Mouse (Mus musculus): ENCODE results near the gene Epb41l2.

Epb41l2 gene

DNA sequence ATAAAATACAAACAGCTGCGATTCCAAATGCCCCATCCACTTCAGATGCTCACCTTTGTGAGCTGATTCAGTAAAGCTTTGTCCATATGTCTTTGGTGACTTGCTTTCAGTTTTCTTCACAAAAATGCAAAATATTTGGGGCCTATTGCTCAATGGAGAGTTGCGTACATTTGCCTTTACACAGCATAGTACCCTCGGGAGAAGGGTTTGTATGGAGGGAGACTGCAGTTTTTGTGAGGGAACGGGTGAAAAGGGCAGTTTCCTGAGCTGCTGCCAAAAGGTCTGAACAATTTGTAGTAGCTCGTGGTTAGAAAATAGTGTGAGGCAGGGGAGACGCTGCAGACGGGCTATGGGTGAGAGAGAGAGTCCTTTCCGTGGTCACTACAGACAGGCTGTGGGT lies 40.5 kb downstream of the Epb41l2 start:
- no peak for DNase-seq (ENCODE audit: low spot score in 2 of 2)

DNA sequence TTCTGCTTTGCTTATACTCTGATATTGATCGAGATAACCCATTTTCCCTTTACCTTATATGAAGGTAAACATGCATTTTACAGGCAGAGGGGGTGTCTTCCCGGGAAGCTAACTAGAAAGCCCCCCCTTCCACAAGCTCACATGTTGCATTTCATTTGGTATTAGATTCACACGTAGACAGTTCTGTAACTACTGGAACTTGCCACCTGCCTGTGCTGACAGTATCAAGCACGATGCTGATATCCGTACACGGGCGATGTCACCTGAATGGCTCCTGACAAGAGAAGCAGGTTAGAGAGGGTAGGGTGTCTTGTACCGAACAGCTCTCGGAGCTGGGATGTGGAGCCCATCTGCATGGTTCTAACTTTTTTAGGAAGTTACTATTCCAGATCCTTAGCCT lies 41.0 kb downstream of the Epb41l2 start:
- no peak for DNase-seq (ENCODE audit: low spot score in 2 of 2)

DNA sequence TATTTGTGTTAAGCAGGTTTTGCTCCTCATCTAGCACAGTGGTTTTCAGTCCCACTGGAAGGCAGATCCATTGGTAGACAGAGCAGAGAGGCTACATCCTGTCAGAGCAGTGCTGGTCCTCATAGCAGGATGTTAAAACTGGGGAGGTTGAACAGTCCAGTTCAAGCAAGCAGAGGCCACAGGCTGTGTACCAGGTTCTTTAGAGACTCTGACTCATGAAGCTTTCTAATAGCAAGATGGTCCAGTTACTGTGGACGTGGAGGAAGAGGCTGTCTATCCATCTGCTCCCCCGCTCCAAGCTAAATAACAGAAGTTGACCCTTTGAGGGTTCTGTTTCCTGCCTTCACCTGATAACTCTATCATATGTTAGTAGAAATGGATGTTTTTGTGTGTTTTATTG lies 41.8 kb downstream of the Epb41l2 start:
- no peak for DNase-seq (ENCODE audit: low spot score in 2 of 2)

- no peak for DNase-seq (ENCODE audit: low spot score in 2 of 2)
These were observed 43.3 kb downstream of the Epb41l2 start for GRCm38 (mm10) chr10:25402886-25403285.

DNA sequence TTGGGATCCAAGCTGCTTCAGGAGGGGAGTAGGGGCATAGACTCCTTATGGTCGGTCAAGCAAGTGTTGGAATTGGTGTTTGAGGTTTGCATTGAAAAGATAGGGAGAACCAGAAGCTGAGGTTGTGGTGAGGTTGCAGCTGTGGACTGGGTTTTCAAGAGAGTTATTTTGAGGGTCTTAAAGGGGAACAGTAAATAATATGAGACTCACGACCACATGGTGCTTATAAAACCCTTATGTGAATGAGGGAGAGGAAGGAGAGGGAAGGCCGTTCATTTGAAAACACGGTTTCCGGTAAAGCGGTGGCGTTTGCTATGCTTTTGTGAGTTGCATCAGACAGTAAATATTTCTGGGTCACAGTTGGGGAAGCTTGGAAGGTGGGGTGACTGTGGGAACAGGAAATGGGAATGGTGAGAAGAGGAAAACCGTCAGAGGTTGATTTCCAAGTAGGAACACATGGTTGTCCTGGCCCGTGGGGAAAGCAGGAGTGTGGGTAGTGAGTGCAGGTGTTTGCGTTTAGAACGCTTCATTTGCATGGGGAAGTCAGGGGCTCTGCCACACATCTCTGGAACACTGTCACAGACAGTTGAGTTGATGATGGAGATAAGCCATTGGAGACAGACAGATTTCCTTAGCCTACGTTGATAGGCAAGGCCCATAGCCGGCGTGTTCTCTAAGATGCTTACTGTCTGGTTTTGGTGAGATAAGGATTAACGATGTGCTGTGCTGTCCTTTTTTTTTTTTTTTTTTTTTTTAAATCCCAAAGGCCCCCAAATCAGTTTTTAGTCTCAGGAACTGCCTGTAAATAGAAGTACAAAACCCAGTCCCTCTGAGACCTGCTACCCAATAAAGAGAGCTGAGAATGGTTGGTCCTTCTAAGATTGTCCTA lies 44.5 kb downstream of the Epb41l2 start:
- no peak for DNase-seq (ENCODE audit: low spot score in 2 of 2)

GRCm38 (mm10) chr10:25404702-25405098 lies 45.1 kb downstream of the Epb41l2 start:
- no peak for DNase-seq (ENCODE audit: low spot score in 2 of 2)

DNA sequence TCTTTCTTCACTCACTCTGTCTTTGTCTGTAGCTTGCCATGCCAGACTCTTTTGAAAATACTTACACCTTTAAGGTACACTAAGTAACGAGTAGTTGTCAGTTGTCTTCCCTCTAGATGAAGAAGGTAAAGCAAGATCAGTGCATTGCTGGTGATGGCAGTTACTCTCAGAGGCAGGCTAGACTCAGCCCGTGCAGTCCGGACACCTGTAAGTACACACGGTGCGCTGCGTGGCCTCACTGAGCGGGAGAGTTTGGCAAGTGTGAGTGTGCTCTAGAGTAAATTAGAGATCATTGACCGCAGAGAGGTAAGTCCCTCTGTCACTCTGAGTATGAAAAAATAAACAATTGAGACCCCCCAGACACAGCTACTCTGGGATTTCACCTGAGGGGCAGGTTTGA lies 46.0 kb downstream of the Epb41l2 start:
- no peak for DNase-seq (ENCODE audit: low spot score in 2 of 2)

DNA sequence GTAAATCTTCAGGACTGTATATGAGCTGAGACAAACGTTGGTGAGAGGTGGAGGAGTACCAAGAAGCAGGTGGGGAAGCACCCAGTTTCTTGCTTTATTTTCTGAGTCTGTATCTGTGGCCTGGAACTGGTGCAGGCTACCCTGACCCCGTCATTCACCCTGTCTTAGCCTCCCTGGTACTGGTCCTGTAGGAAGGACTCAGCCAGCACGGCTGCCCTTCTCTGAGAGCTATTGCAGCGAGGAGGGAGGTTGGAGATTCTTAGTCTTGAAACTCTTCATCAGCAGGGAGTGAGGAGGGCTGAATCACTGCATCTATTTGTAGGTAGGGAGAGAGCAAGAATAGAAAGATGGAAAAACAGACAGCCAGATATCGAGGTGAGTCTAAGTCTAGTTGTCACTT lies 47.1 kb downstream of the Epb41l2 start:
- DNase-seq (ENCODE audit: low spot score in 2 of 2), result no peak

DNA sequence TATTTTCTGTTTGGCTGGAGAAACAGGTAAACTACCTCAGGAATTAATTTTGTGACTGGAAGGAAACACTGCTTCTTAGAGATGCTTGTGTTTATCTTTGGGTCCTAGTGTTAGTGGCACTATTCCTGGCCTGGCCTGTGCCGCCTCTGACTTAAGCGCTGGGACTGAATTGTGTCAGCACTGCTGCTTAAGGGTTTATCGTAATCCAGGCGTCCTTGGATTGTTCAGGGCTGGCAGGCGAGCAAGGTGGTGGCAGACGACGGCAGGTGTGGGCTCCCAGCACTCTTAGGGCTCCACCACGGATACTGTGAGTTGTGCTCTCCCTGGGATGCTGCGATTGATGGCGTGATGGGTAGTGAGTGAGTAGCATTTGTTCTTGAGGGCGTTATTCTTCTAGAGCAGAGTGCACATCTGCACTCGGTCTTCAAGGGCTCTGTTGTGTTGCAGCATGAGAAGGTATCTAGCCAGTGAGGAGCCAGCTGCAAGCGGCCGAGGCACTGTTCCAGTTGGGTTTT lies 48.6 kb downstream of the Epb41l2 start:
- no peak for DNase-seq (ENCODE audit: low spot score in 2 of 2)

- no peak for DNase-seq (ENCODE audit: low spot score in 2 of 2)
These were observed 52.3 kb downstream of the Epb41l2 start for GRCm38 (mm10) chr10:25411836-25412373.

DNA sequence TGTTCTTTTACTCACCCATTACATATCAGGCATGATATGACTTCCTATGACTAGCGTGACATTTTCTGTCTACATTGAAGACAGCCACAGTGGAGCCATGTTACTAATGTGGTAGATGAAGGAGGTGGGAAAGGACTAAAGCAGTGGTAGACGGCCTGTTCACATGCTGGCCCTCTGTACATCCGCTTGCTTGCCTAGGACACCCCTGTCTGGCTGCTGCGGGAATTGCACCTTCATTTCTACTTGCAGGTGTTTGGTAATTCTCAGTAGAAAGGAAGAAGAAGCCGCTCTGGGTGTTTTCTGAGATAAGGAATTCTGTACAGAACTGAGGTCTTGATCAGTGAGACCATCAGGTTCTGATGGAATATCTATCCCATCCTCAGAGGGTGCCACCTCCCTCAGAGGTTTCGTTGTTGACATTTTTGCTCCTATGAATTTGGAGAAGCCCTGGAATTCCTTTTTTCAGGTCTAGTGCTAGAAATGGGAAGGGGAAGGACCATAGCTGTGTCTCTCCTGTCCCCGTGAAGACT lies 55.7 kb downstream of the Epb41l2 start:
- DNase-seq (ENCODE audit: low spot score in 2 of 2), result no peak

DNA sequence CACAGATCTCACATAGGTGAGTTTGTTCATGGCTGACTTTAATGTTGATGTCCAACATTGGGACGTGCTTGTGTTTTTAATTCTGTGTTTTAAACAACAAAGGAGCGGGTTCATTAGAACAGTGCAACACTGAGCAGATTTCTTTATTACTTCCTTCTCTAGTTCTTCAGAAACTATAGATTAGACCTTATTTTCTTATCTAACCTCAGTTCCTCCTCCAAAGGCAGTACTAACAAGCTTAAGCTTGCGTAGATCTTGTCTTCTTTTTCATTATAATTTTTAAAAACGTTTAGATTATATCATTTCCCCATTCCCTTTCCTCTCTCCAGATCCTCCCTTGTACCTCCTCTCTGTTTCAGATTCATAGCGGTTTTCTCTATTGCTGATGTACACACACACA lies 57.1 kb downstream of the Epb41l2 start:
- no peak for DNase-seq (ENCODE audit: low spot score in 2 of 2)

DNA sequence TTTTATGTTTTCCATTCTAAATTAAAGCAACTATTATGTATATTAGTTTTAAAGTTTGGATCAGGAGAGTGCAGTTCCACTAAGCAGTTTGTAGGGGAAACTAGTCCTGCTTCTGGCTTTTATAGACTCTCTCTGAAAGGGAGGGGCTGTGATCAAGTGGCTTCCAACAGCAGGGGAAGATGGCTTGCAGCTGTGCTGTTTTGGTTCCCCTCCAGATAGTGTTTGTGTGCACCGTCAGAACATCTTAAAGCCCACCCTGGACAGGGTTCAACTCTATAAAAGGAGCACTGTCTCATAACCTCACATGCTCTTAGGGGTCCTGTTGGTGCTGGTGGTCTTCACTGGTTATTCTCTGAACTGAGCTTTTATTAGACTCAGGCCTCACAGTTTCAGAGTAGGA lies 66.5 kb downstream of the Epb41l2 start:
- DNase-seq (ENCODE audit: low spot score in 2 of 2), result peak in 1 of 2 experiments; percentile 61

DNA sequence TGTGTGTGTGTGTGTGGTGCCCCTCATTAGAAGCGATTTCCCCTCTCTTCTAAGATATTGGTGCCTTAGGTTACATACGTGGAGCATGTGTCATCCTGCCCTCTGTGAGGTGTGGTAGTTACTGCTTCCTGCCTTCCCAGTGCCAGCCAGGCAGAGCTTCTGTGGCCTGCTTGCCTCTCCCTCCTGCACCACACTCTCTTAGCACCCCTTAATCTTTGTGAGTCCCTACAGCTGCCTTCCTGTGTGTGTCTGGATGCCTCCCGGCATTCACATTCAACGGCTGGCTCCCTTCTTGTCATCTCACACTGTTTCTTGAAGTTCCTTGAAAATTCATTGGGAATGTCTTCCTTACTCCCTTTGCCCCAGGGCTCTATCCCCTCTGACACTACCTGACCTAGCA lies 67.2 kb downstream of the Epb41l2 start:
- DNase-seq (ENCODE audit: low spot score in 2 of 2), result no peak

- DNase-seq (ENCODE audit: low spot score in 2 of 2), result no peak
These were observed 67.9 kb downstream of the Epb41l2 start for GRCm38 (mm10) chr10:25427523-25427922.

DNA sequence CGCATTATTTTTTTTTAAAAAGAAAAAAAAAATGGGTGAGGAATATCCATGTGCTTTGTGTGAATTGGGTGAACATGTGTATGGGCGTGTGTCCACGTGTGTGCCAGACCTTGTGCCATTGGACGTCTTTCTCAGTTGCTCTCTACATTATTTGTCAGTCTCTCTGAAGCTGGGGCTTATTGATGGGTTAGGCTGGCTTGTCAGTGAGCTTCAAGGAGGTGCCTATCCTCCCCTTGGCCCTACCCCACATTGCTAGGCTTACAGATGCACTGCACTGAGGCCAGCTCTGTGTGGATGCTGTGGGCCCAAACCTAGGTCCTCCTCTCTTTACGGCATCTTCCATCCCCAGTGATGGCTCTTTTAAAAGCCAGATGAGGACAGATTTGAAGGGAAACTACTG lies 69.1 kb downstream of the Epb41l2 start:
- DNase-seq (ENCODE audit: low spot score in 2 of 2), result no peak

DNA sequence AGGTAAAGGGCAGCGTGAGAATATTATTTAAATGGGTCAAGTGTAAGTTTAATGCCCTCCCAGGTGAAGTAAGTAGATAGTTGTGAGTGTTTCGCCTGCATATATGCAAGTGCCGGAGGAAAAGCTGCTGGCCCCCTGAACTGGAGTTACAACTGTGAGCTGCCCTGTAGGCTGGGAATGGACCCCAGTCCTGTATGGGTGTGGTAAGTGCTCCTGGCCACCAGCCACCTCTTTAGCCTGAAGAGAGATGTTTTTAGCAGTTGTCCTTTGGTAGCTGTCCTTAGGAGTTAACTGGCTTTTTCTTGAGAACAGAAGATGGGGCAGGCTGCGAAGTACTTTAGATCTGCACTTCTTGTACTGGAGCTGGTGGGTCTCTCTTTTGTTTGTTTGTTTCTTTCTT lies 69.7 kb downstream of the Epb41l2 start:
- no peak for DNase-seq (ENCODE audit: low spot score in 2 of 2)

DNA sequence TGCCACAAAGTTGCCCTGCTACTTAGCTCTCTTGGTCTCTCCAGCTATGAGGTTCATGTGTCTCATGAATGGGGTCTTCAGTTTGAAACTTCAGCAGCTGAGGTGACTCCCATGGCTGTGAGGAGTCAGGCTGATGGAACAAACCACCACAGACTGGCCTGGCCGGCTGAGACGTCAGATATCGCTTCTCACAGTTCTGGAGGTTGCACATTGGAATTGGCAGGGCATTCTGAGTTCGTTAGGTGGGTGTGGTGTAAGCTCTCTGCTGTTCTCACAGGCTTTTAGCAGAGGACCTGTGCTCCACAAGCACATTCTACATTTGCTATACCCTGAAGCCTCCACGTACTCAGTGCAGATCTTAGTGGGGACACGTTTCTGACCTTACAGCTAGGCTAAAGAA lies 71.3 kb downstream of the Epb41l2 start:
- DNase-seq (ENCODE audit: low spot score in 2 of 2), result no peak

- DNase-seq (ENCODE audit: low spot score in 2 of 2), result peak; percentile 79 to 82
These were observed 72.8 kb downstream of the Epb41l2 start for GRCm38 (mm10) chr10:25432351-25432750.

- DNase-seq (ENCODE audit: low spot score in 2 of 2), result no peak
These were observed 73.3 kb downstream of the Epb41l2 start for GRCm38 (mm10) chr10:25432938-25433337.

DNA sequence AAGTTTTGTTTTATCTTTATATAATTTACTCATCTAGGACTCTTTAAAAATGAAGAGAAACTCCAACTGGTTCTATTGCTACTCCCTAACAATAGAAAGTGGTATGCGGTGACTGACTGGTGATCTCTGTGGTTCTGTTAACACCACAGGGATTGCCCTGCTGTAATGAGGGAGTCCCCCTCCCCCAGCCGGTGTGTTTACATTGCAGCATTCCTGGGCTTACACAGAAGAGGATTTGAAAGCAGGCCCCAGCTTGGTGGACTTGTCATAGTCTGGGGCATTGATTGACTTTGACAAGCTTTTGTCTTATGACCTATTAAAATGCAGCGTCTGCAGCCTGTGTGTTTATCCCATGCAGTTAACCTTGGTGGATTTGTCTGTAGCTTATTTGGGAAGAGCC lies 73.9 kb downstream of the Epb41l2 start:
- DNase-seq (ENCODE audit: low spot score in 2 of 2), result no peak

GRCm38 (mm10) chr10:25434358-25435044 lies 74.9 kb downstream of the Epb41l2 start:
- peak in 1 of 2 experiments; percentile 69 for DNase-seq (ENCODE audit: low spot score in 2 of 2)

All from heart, adult 9 months (tissue).